10 mouse cellular contexts compared by ENCODE assay signal in the genomic region with DNA sequence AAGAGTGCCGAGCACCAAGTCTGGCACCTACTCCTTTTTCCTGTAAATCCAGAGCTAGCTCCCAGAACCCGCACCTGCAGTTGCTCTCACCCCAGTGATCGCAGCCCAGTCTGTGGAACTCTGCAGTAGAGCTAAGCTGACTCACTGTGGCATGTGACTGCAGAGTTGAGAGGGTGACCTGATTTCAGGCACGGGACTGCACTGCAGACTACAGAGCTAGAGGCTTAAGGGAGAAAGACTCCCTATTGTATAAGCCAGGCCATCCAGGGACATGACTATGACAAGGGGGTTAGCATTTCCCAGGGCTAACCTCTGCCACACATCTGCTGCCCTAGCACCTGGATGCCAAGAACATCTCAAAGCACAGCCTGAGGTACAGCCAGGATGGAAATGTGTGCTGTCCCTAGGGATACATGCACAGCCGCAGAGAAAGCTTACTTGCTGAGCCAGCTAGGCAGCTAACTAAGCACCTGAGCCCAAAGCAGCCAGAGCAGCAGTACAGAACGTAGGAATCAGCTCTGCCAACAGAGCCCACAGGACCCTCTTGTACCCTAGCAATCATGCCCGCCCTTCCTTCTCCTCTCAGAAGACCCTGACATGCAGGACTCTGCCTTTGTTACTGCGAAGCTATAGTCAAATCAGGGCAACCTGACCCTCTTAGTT.
DNase-seq lines count a peak whose midpoint lies in the region; ATAC-seq and TF ChIP-seq lines count a peak whose summit lies in the region.
"Had no signal": no experiment of that assay in that cellular context is flagged by ENCODE, and none has a peak within 500 bp of the region (broad histone marks: within the 10 kb centered on the region; RNA-seq: fewer than 3 reads in every experiment).

No protein-coding gene starts in this region.

- no peak overlapping the region for H3K4me2 ChIP-seq in hindbrain, embryonic 13.5 days
- H3K4me2 ChIP-seq in intestine, postnatal 0 days (replicated peaks; ENCODE audit: low read depth): no peak overlapping the region
- no peak overlapping the region for H3K4me2 ChIP-seq in lung, postnatal 0 days (replicated peaks; ENCODE audit: low read depth, low read length)

- no peaks in the 10 kb centered on the region for H3K27me3 ChIP-seq in hindbrain, embryonic 13.5 days
- no peaks in the 10 kb centered on the region for H3K27me3 ChIP-seq in intestine, postnatal 0 days (replicated peaks; ENCODE audit: control insufficient read depth, insufficient read depth, low read length)
- H3K27me3 ChIP-seq in lung, postnatal 0 days (replicated peaks; ENCODE audit: insufficient read depth, low read length): no peaks in the 10 kb centered on the region

- no peak for TF ChIP-seq CTCF in intestine, postnatal 0 days (IDR thresholded peaks at IDR 0.05; ENCODE audit: low read depth)
- TF ChIP-seq CTCF in lung, postnatal 0 days (IDR thresholded peaks at IDR 0.05): no peak

- no peaks in the 10 kb centered on the region for H3K36me3 ChIP-seq in hindbrain, embryonic 13.5 days
- no peaks in the 10 kb centered on the region for H3K36me3 ChIP-seq in intestine, postnatal 0 days (ENCODE audit: control insufficient read depth, insufficient read depth)
- no peaks in the 10 kb centered on the region for H3K36me3 ChIP-seq in lung, postnatal 0 days (ENCODE audit: insufficient read depth, low read length)

- ATAC-seq in hindbrain, embryonic 13.5 days (ENCODE audit: low FRiP score): 0 out of 2 replicates have a peak, but pooled peaks have one; percentile 49
- no peak for ATAC-seq in intestine, postnatal 0 days
- ATAC-seq in lung, postnatal 0 days: no peak

- H3K9me3 ChIP-seq in hindbrain, embryonic 13.5 days: no peaks in the 10 kb centered on the region
- H3K9me3 ChIP-seq in intestine, postnatal 0 days (ENCODE audit: control insufficient read depth): no peaks in the 10 kb centered on the region
- no peaks in the 10 kb centered on the region for H3K9me3 ChIP-seq in lung, postnatal 0 days (ENCODE audit: low read length)

- H3K4me1 ChIP-seq in hindbrain, embryonic 13.5 days (replicated peaks): peaks cover 18% of the 10 kb centered on the region
- H3K4me1 ChIP-seq in intestine, postnatal 0 days (replicated peaks; ENCODE audit: control insufficient read depth, insufficient read depth, low read length): no peaks in the 10 kb centered on the region
- H3K4me1 ChIP-seq in lung, postnatal 0 days (ENCODE audit: insufficient read depth, low read depth, low read length): no peaks in the 10 kb centered on the region

- 65% methylated on average over 8 of the region's 8 CpGs for WGBS in hindbrain, embryonic 13.5 days
- 78% methylated on average over 8 of the region's 8 CpGs for WGBS in intestine, postnatal 0 days
- 73% methylated on average over 8 of the region's 8 CpGs for WGBS in lung, postnatal 0 days

- H3K4me3 ChIP-seq in hindbrain, embryonic 13.5 days: no peak overlapping the region
- no peak overlapping the region for H3K4me3 ChIP-seq in intestine, postnatal 0 days (ENCODE audit: low read depth, low read length)
- H3K4me3 ChIP-seq in lung, postnatal 0 days (ENCODE audit: low read depth, low read length): no peak overlapping the region

- H3K9ac ChIP-seq in hindbrain, embryonic 13.5 days: no peak overlapping the region
- no peak overlapping the region for H3K9ac ChIP-seq in intestine, postnatal 0 days (ENCODE audit: low read depth, low read length)
- no peak overlapping the region for H3K9ac ChIP-seq in lung, postnatal 0 days (replicated peaks; ENCODE audit: low read depth)

- peak overlapping the region; percentile 69 for H3K27ac ChIP-seq in hindbrain, embryonic 13.5 days
- H3K27ac ChIP-seq in intestine, postnatal 0 days (ENCODE audit: low read depth, low read length): no peak overlapping the region
- no peak overlapping the region for H3K27ac ChIP-seq in lung, postnatal 0 days (ENCODE audit: low read length)
- H3K27ac ChIP-seq: macrophage had no signal

- TF ChIP-seq EP300 in lung, postnatal 0 days (IDR thresholded peaks at IDR 0.05): no peak

- peak; percentile 26 to 29 for DNase-seq in layer of hippocampus, adult 8-10 months (ENCODE audit: low spot score in 2 of 2)
- no peak for DNase-seq in layer of hippocampus, postnatal 25 days (ENCODE audit: extremely low spot score in 1 of 2, low spot score in 1 of 2)
- peak; percentile 45 for DNase-seq in cerebellum, adult 8-10 months
- peak; percentile 67 to 71 for DNase-seq in right cerebral cortex, adult 2 months (ENCODE audit: low spot score in 2 of 2)
- no peak for DNase-seq in lung, postnatal 4 days
- no peak for DNase-seq in lung, postnatal 0 days (ENCODE audit: low spot score)
- DNase-seq: kidney, postnatal 25 days had no signal

Comparison
In these comparisons a context has a peak if more than half of its experiments do, and no peak if none do; other contexts are left out.
1. DNase-seq: peak in layer of hippocampus, adult 8-10 months (2 of 2), cerebellum, adult 8-10 months (single experiment) and right cerebral cortex, adult 2 months (2 of 2); none in layer of hippocampus, postnatal 25 days (0 of 2), lung, postnatal 4 days (0 of 2) and lung, postnatal 0 days (single experiment).